Mouse (Mus musculus) ES-E14 (cell line): ENCODE measurements at regions not wholly inside any gene's neighbourhood (a gene's known extent, or its start where the extent isn't known, plus 50 kb on each side); places are given as distances from the start of the nearest gene placed in this dataset.

Experiments used
- DNase-seq: peaks from one replicate; pipeline ENCODE4 v3.0.0-alpha.2; 2013; ENCODE audit warnings: low read depth, low spot score
- H3K27ac ChIP-seq: 2 replicates; pipeline ENCODE4 v1.5.1; 2012; ENCODE audit warnings: low read depth, mild to moderate bottlenecking, low read length, moderate library complexity, mixed read lengths; ENCODE audit not compliant: poor library complexity, insufficient read depth, severe bottlenecking
- H3K36me3 ChIP-seq: 2 replicates; pipeline ENCODE4 v1.6.1; 2012; ENCODE audit warnings: mild to moderate bottlenecking, low read length, moderate library complexity, mixed read lengths; ENCODE audit not compliant: control insufficient read depth, poor library complexity, insufficient read depth, severe bottlenecking
- H3K4me1 ChIP-seq, 2 experiments: fragments of 150-350 bp in 1 of 2; sonication (generic) in 1 of 2; 2 replicates each; pipeline ENCODE4 v1.6.1; 2012; ENCODE audit warnings: low read length in 2 of 2, mild to moderate bottlenecking in 1 of 2, mixed read lengths in 1 of 2; ENCODE audit not compliant: control insufficient read depth in 2 of 2, insufficient read depth in 2 of 2, poor library complexity in 1 of 2
- H3K4me3 ChIP-seq, 2 experiments: fragments of 150-350 bp in 1 of 2; sonication (generic) in 1 of 2; 2 replicates each; pipeline ENCODE4 v1.5.1; 2012; ENCODE audit warnings: low read length in 2 of 2, low read depth in 1 of 2, mild to moderate bottlenecking in 1 of 2, mixed read lengths in 1 of 2; ENCODE audit not compliant: insufficient read depth in 1 of 2, poor library complexity in 1 of 2, severe bottlenecking in 1 of 2
- H3K9ac ChIP-seq: 2 replicates; pipeline ENCODE4 v1.6.1; 2012; ENCODE audit warnings: low read depth, mild to moderate bottlenecking, low read length, mixed read lengths; ENCODE audit not compliant: poor library complexity, insufficient read depth, severe bottlenecking
- H3K9me3 ChIP-seq: fragments of 150-350 bp; sonication (generic); 2 replicates; pipeline ENCODE4 v1.6.1; 2012; ENCODE audit warnings: low read depth, mild to moderate bottlenecking, low read length; ENCODE audit not compliant: control insufficient read depth, insufficient read depth
- CHD2 ChIP-seq: IDR thresholded peaks from 2 replicates; pipeline ENCODE4 v1.6.1; 2014; ENCODE audit warnings: mild to moderate bottlenecking, low read depth, low read length, inconsistent platforms
- HCFC1 ChIP-seq: IDR thresholded peaks from 2 replicates; pipeline ENCODE4 v1.6.1; 2012; ENCODE audit warnings: low read length, inconsistent platforms, borderline replicate concordance; ENCODE audit not compliant: insufficient read depth
- MAFK ChIP-seq: IDR thresholded peaks from 2 replicates; pipeline ENCODE4 v1.6.1; 2014; ENCODE audit warnings: mild to moderate bottlenecking, low read depth, low read length, inconsistent platforms; ENCODE audit not compliant: insufficient read depth
- ZC3H11A ChIP-seq: IDR thresholded peaks from 2 replicates; pipeline ENCODE4 v1.6.1; 2012; ENCODE audit warnings: low read depth, mild to moderate bottlenecking, inconsistent platforms, low read length, borderline replicate concordance
- ZNF384 ChIP-seq: IDR thresholded peaks from 2 replicates; pipeline ENCODE4 v1.6.1; 2012; ENCODE audit warnings: low read depth, low read length, inconsistent platforms
- in situ Hi-C, 2 experiments: fragments of 600-800 bp; cut with MboI; formaldehyde crosslinking; loops; one replicate each; pipeline ENCODE4 v1.15.1; 2025; ENCODE audit warnings: low sequenced_read_pairs in 2 of 2, inconsistent platforms in 1 of 2; ENCODE audit not compliant: unreplicated experiment in 2 of 2

GRCm38 (mm10) chr5:126369436-126369835, 837.9 kb downstream of the Tmem132b start:
- no peaks in the 10 kb centered on the region for H3K4me1 ChIP-seq
- H3K36me3 ChIP-seq, result no peaks in the 10 kb centered on the region
- DNase-seq, result peak; percentile 38
- TF ChIP-seq CHD2 (no peak), ZC3H11A (no peak), HCFC1 (no peak), ZNF384 (no peak), MAFK (no peak)
- H3K9me3 ChIP-seq, result no peaks in the 10 kb centered on the region
- H3K9ac ChIP-seq, result no peak overlapping the region
- no peak overlapping the region for H3K4me3 ChIP-seq
- in situ Hi-C loops, result no loop called here
- H3K27ac ChIP-seq, result no peak overlapping the region

GRCm38 (mm10) chr5:126392306-126392705, 849.3 kb upstream of the Tmem132c start:
- Histone ChIP-seq H3K27ac (no peak overlapping the region), H3K4me3 (no peak overlapping the region), H3K9me3 (no peaks in the 10 kb centered on the region), H3K9ac (no peak overlapping the region), H3K4me1 (no peaks in the 10 kb centered on the region), H3K36me3 (no peaks in the 10 kb centered on the region)
- in situ Hi-C loops, result no loop called here
- DNase-seq, result no peak
- TF ChIP-seq ZNF384 (no peak), MAFK (no peak), HCFC1 (no peak), CHD2 (no peak), ZC3H11A (no peak)

- H3K4me1 ChIP-seq, result no peaks in the 10 kb centered on the region
- no peak overlapping the region for H3K9ac ChIP-seq
- DNase-seq, result peak; percentile 8
- TF ChIP-seq HCFC1 (no peak), ZC3H11A (peak; percentile 19; the same call in 1 of the 2 replicates)
- H3K9me3 ChIP-seq, result no peaks in the 10 kb centered on the region
- H3K4me3 ChIP-seq, result no peak overlapping the region
- no peak overlapping the region for H3K27ac ChIP-seq
- H3K36me3 ChIP-seq, result no peaks in the 10 kb centered on the region
- in situ Hi-C loops, result no loop called here
These were observed 846.3 kb upstream of the Tmem132c start for GRCm38 (mm10) chr5:126395331-126395730.

GRCm38 (mm10) chr5:126431748-126432147, 809.9 kb upstream of the Tmem132c start:
- no peak overlapping the region for H3K27ac ChIP-seq
- H3K4me1 ChIP-seq, result no peaks in the 10 kb centered on the region
- peak; percentile 30 for DNase-seq
- in situ Hi-C loops, result no loop called here
- H3K4me3 ChIP-seq, result no peak overlapping the region
- TF ChIP-seq ZC3H11A (peak; percentile 49; the same call in 1 of the 2 replicates), MAFK (no peak), CHD2 (no peak), ZNF384 (no peak), HCFC1 (no peak)
- H3K36me3 ChIP-seq, result no peaks in the 10 kb centered on the region
- H3K9me3 ChIP-seq, result no peaks in the 10 kb centered on the region
- H3K9ac ChIP-seq, result no peak overlapping the region

- no peak for DNase-seq
- Histone ChIP-seq H3K4me3 (no peak overlapping the region), H3K9me3 (no peaks in the 10 kb centered on the region), H3K36me3 (no peaks in the 10 kb centered on the region), H3K4me1 (no peaks in the 10 kb centered on the region), H3K9ac (no peak overlapping the region), H3K27ac (no peak overlapping the region)
- in situ Hi-C loops, result no loop called here
- TF ChIP-seq ZC3H11A (no peak), HCFC1 (no peak), CHD2 (no peak), MAFK (no peak), ZNF384 (no peak)
These were observed 802.9 kb upstream of the Tmem132c start for GRCm38 (mm10) chr5:126438696-126439095.
